In genomic region chr2:130383895-130384294, GRCm38 (mm10) we compare ENCODE assay signal across 37 mouse cellular contexts. TPM values are rescaled to one million over a fixed set of nuclear protein-coding genes. Genes with fewer than 3 reads are reported as not detected.
A peak's percentile ranks its signal among the peaks of the same experiment; 100 is the strongest.
DNase-seq lines count a peak whose midpoint lies in the region; ATAC-seq lines count a peak whose summit lies in the region.
"Had no signal": no experiment of that assay in that cellular context is flagged by ENCODE, and none has a peak within 500 bp of the region (broad histone marks: within the 10 kb centered on the region; RNA-seq: fewer than 3 reads in every experiment).

No protein-coding gene starts in this region.

- no peak overlapping the region for H3K9ac ChIP-seq in kidney, embryonic 14.5 days (ENCODE audit: low read depth, low read length)
- no peak overlapping the region for H3K9ac ChIP-seq in kidney, embryonic 16.5 days (replicated peaks; ENCODE audit: low read length)
- no peak overlapping the region for H3K9ac ChIP-seq in midbrain, embryonic 16.5 days (ENCODE audit: low read depth, low read length)
- H3K9ac ChIP-seq in midbrain, embryonic 14.5 days (replicated peaks; ENCODE audit: low read length): no peak overlapping the region
- H3K9ac ChIP-seq in hindbrain, embryonic 13.5 days: no peak overlapping the region
- H3K9ac ChIP-seq: embryonic facial prominence, embryonic 15.5 days; forebrain, embryonic 12.5 days; forebrain, postnatal 0 days; hindbrain, embryonic 12.5 days; limb, embryonic 13.5 days; midbrain, embryonic 12.5 days; neural tube, embryonic 12.5 days had no signal

- 0 out of 2 replicates have a peak, but pooled peaks have one; percentile 28 for ATAC-seq in kidney, embryonic 14.5 days (ENCODE audit: low FRiP score, low TSS enrichment)
- no peak for ATAC-seq in kidney, embryonic 16.5 days (ENCODE audit: low FRiP score, low TSS enrichment)
- ATAC-seq in midbrain, embryonic 16.5 days: peak; percentile 73; the same call in 1 of the 2 replicates
- ATAC-seq in midbrain, embryonic 14.5 days (ENCODE audit: low FRiP score, low TSS enrichment): no peak
- no peak for ATAC-seq in hindbrain, embryonic 13.5 days (ENCODE audit: low FRiP score)
- ATAC-seq in megakaryocyte progenitor cell, adult 5-6 weeks (replicated peaks; ENCODE audit: poor library complexity): no peak
- ATAC-seq: forebrain, postnatal 0 days; intestine, postnatal 0 days; Patski had no signal

- no peak overlapping the region for H3K4me2 ChIP-seq in kidney, embryonic 14.5 days (replicated peaks; ENCODE audit: low read depth, low read length)
- no peak overlapping the region for H3K4me2 ChIP-seq in kidney, embryonic 16.5 days (replicated peaks; ENCODE audit: low read depth, low read length)
- H3K4me2 ChIP-seq in midbrain, embryonic 16.5 days (ENCODE audit: low read length): no peak overlapping the region
- H3K4me2 ChIP-seq in midbrain, embryonic 14.5 days (ENCODE audit: low read length): no peak overlapping the region
- no peak overlapping the region for H3K4me2 ChIP-seq in hindbrain, embryonic 13.5 days
- H3K4me2 ChIP-seq: embryonic facial prominence, embryonic 15.5 days; forebrain, embryonic 12.5 days; heart, embryonic 11.5 days; hindbrain, embryonic 12.5 days; limb, embryonic 13.5 days; liver, embryonic 11.5 days; midbrain, embryonic 12.5 days; neural tube, embryonic 12.5 days had no signal

- H3K9me3 ChIP-seq in kidney, embryonic 14.5 days (ENCODE audit: control insufficient read depth, low read length): no peaks in the 10 kb centered on the region
- H3K9me3 ChIP-seq in kidney, embryonic 16.5 days (ENCODE audit: low read length): no peaks in the 10 kb centered on the region
- H3K9me3 ChIP-seq in midbrain, embryonic 16.5 days (replicated peaks; ENCODE audit: control insufficient read depth, low read length, poor library complexity, severe bottlenecking): no peaks in the 10 kb centered on the region
- H3K9me3 ChIP-seq in midbrain, embryonic 14.5 days (ENCODE audit: control insufficient read depth, low read length): no peaks in the 10 kb centered on the region
- H3K9me3 ChIP-seq in hindbrain, embryonic 13.5 days: no peaks in the 10 kb centered on the region
- H3K9me3 ChIP-seq: embryonic facial prominence, embryonic 15.5 days; forebrain, embryonic 12.5 days; hindbrain, embryonic 12.5 days; limb, embryonic 13.5 days; midbrain, embryonic 12.5 days; neural tube, embryonic 12.5 days had no signal

- no peaks in the 10 kb centered on the region for H3K36me3 ChIP-seq in kidney, embryonic 14.5 days (ENCODE audit: control insufficient read depth, insufficient read depth, low read length)
- no peaks in the 10 kb centered on the region for H3K36me3 ChIP-seq in kidney, embryonic 16.5 days (ENCODE audit: insufficient read depth, low read length)
- no peaks in the 10 kb centered on the region for H3K36me3 ChIP-seq in midbrain, embryonic 16.5 days (ENCODE audit: control insufficient read depth, insufficient read depth, low read length)
- H3K36me3 ChIP-seq in midbrain, embryonic 14.5 days (ENCODE audit: control insufficient read depth, insufficient read depth, low read length): no peaks in the 10 kb centered on the region
- no peaks in the 10 kb centered on the region for H3K36me3 ChIP-seq in hindbrain, embryonic 13.5 days
- H3K36me3 ChIP-seq: embryonic facial prominence, embryonic 15.5 days; forebrain, embryonic 12.5 days; hindbrain, embryonic 12.5 days; limb, embryonic 13.5 days; midbrain, embryonic 12.5 days; neural tube, embryonic 12.5 days had no signal

- no peak overlapping the region for H3K4me3 ChIP-seq in kidney, embryonic 14.5 days (ENCODE audit: low read length)
- no peak overlapping the region for H3K4me3 ChIP-seq in kidney, embryonic 16.5 days (ENCODE audit: low read length)
- no peak overlapping the region for H3K4me3 ChIP-seq in midbrain, embryonic 16.5 days (ENCODE audit: low read depth, low read length)
- H3K4me3 ChIP-seq in midbrain, embryonic 14.5 days (replicated peaks; ENCODE audit: low read depth, low read length): no peak overlapping the region
- no peak overlapping the region for H3K4me3 ChIP-seq in hindbrain, embryonic 13.5 days
- H3K4me3 ChIP-seq: embryonic facial prominence, embryonic 15.5 days; forebrain, embryonic 12.5 days; hindbrain, embryonic 12.5 days; limb, embryonic 13.5 days; midbrain, embryonic 12.5 days; myocyte; neural tube, embryonic 12.5 days had no signal

- WGBS in kidney, embryonic 14.5 days: 51% methylated on average over 6 of the region's 6 CpGs
- 54% methylated on average over 6 of the region's 6 CpGs for WGBS in kidney, embryonic 16.5 days
- 58% methylated on average over 6 of the region's 6 CpGs for WGBS in midbrain, embryonic 16.5 days
- WGBS in midbrain, embryonic 14.5 days: 70% methylated on average over 6 of the region's 6 CpGs
- WGBS in hindbrain, embryonic 13.5 days: 72% methylated on average over 6 of the region's 6 CpGs

- no peaks in the 10 kb centered on the region for H3K4me1 ChIP-seq in kidney, embryonic 14.5 days (ENCODE audit: control insufficient read depth, insufficient read depth, low read length)
- no peaks in the 10 kb centered on the region for H3K4me1 ChIP-seq in kidney, embryonic 16.5 days (ENCODE audit: insufficient read depth, low read length)
- no peaks in the 10 kb centered on the region for H3K4me1 ChIP-seq in midbrain, embryonic 16.5 days (ENCODE audit: control insufficient read depth, insufficient read depth, low read length)
- no peaks in the 10 kb centered on the region for H3K4me1 ChIP-seq in midbrain, embryonic 14.5 days (ENCODE audit: control insufficient read depth, insufficient read depth, low read length)
- no peaks in the 10 kb centered on the region for H3K4me1 ChIP-seq in hindbrain, embryonic 13.5 days (replicated peaks)
- H3K4me1 ChIP-seq: embryonic facial prominence, embryonic 15.5 days; forebrain, embryonic 12.5 days; hindbrain, embryonic 12.5 days; limb, embryonic 13.5 days; midbrain, embryonic 12.5 days; neural tube, embryonic 12.5 days had no signal

- H3K27me3 ChIP-seq in kidney, embryonic 14.5 days (ENCODE audit: control insufficient read depth, insufficient read depth, low read length): no peaks in the 10 kb centered on the region; the same call in 1 of the 2 replicates
- H3K27me3 ChIP-seq in kidney, embryonic 16.5 days (ENCODE audit: insufficient read depth, low read length): 0 out of 2 replicates have a peak, but pooled peaks cover 4% of the 10 kb centered on the region
- no peaks in the 10 kb centered on the region for H3K27me3 ChIP-seq in midbrain, embryonic 16.5 days (ENCODE audit: control insufficient read depth, insufficient read depth, low read depth, low read length)
- H3K27me3 ChIP-seq in midbrain, embryonic 14.5 days (ENCODE audit: control insufficient read depth, insufficient read depth, low read length): no peaks in the 10 kb centered on the region
- peaks cover 10% of the 10 kb centered on the region for H3K27me3 ChIP-seq in hindbrain, embryonic 13.5 days
- H3K27me3 ChIP-seq: embryonic facial prominence, embryonic 15.5 days; hindbrain, embryonic 12.5 days; midbrain, embryonic 12.5 days; neural tube, embryonic 12.5 days had no signal

- H3K27ac ChIP-seq in kidney, embryonic 14.5 days (ENCODE audit: low read depth, low read length): no peak overlapping the region
- no peak overlapping the region for H3K27ac ChIP-seq in kidney, embryonic 16.5 days (ENCODE audit: low read length)
- no peak overlapping the region for H3K27ac ChIP-seq in midbrain, embryonic 16.5 days (ENCODE audit: low read length)
- no peak overlapping the region for H3K27ac ChIP-seq in midbrain, embryonic 14.5 days (replicated peaks; ENCODE audit: low read depth, low read length)
- H3K27ac ChIP-seq in hindbrain, embryonic 13.5 days: no peak overlapping the region
- H3K27ac ChIP-seq: embryonic facial prominence, embryonic 15.5 days; forebrain, embryonic 12.5 days; hindbrain, embryonic 12.5 days; limb, embryonic 13.5 days; midbrain, embryonic 12.5 days; neural tube, embryonic 12.5 days had no signal

- no peak for DNase-seq in midbrain, embryonic 14.5 days
- peak; percentile 54 for DNase-seq in thymus, postnatal 0 days (ENCODE audit: low spot score)
- DNase-seq: adrenal gland, postnatal 10 days; cerebellum, adult 11-12 months; cerebellum, adult 9-11 months; forebrain, postnatal 0 days; gastrocnemius, postnatal 14 days; heart, postnatal 36 days; kidney, adult 9 months; kidney, postnatal 4 days; right cerebral cortex, adult 18-20 months; spleen, adult 18-20 months had no signal

RNA-seq across cellular contexts. Expression of gene Cpxm1, which starts 13.5 kb away (rescaled TPM):
- 51.6 and 63.8 TPM in 2 replicates for polyA plus RNA-seq in kidney, embryonic 14.5 days (2014; fragmentation: Nextera tagmentation; extraction: Ambion mirVana)
- polyA plus RNA-seq in kidney, embryonic 16.5 days (2015; fragmentation: Nextera tagmentation; extraction: Ambion mirVana): 104 and 105 TPM in 2 replicates
- 20.7 and 26.2 TPM in 2 replicates for polyA plus RNA-seq in midbrain, embryonic 16.5 days (2015; fragmentation: Nextera tagmentation; extraction: Ambion mirVana)
- 13.0 and 15.3 TPM in 2 replicates for polyA plus RNA-seq in midbrain, embryonic 14.5 days (2014; fragmentation: Nextera tagmentation; extraction: Ambion mirVana)
- polyA plus RNA-seq in thymus, postnatal 0 days (2015; fragmentation: Nextera tagmentation; extraction: Ambion mirVana): 4.8 and 4.9 TPM in 2 replicates
- 29.0 and 32.6 TPM in 2 replicates for polyA plus RNA-seq in hindbrain, embryonic 13.5 days (2015; fragmentation: Nextera tagmentation; extraction: Ambion mirVana)
- 0.29 and 1.9 TPM in 2 replicates for total RNA-seq in megakaryocyte progenitor cell, adult 5-6 weeks (2015)
- 0.58 and 2.9 TPM in 2 replicates for total RNA-seq in megakaryocyte progenitor cell, adult 5-6 weeks (2017)

RNA-seq across cellular contexts. Expression of gene Gm28372, which starts 21.1 kb away (rescaled TPM):
- polyA plus RNA-seq in kidney, embryonic 14.5 days (2014; fragmentation: Nextera tagmentation; extraction: Ambion mirVana): not detected in 2 replicates
- not detected in 2 replicates for polyA plus RNA-seq in kidney, embryonic 16.5 days (2015; fragmentation: Nextera tagmentation; extraction: Ambion mirVana)
- polyA plus RNA-seq in midbrain, embryonic 16.5 days (2015; fragmentation: Nextera tagmentation; extraction: Ambion mirVana): 0.14 TPM in 1 of 2 replicates, not detected in the other
- 0.15 TPM in 1 of 2 replicates, not detected in the other for polyA plus RNA-seq in midbrain, embryonic 14.5 days (2014; fragmentation: Nextera tagmentation; extraction: Ambion mirVana)
- polyA plus RNA-seq in thymus, postnatal 0 days (2015; fragmentation: Nextera tagmentation; extraction: Ambion mirVana): not detected in 2 replicates
- polyA plus RNA-seq in hindbrain, embryonic 13.5 days (2015; fragmentation: Nextera tagmentation; extraction: Ambion mirVana): 0.16 TPM in 1 of 2 replicates, not detected in the other
- not detected in 2 replicates for total RNA-seq in megakaryocyte progenitor cell, adult 5-6 weeks (2015)
- not detected in 2 replicates for total RNA-seq in megakaryocyte progenitor cell, adult 5-6 weeks (2017)
- total RNA-seq: adrenal gland, postnatal 10 days; forebrain, postnatal 0 days; gastrocnemius, postnatal 14 days; granulocyte monocyte progenitor cell, adult 5-6 weeks; heart, postnatal 36 days; layer of hippocampus, adult 8-10 months; layer of hippocampus, postnatal 25 days; left cerebral cortex, adult 8-10 months; left cerebral cortex, postnatal 36 days; MEL had no signal
- polyA plus RNA-seq: embryonic facial prominence, embryonic 15.5 days; forebrain, embryonic 12.5 days; forebrain, postnatal 0 days; heart, embryonic 11.5 days; heart, embryonic 16.5 days; intestine, postnatal 0 days; liver, embryonic 11.5 days; liver, embryonic 16.5 days; lung, embryonic 16.5 days had no signal

RNA-seq across cellular contexts. Expression of gene 1700020A23Rik, which starts 21.2 kb away (rescaled TPM):
- 0.40 TPM in 1 of 2 replicates, not detected in the other for polyA plus RNA-seq in kidney, embryonic 14.5 days (2014; fragmentation: Nextera tagmentation; extraction: Ambion mirVana)
- not detected in 2 replicates for polyA plus RNA-seq in kidney, embryonic 16.5 days (2015; fragmentation: Nextera tagmentation; extraction: Ambion mirVana)
- 0.51 TPM in 1 of 2 replicates, not detected in the other for polyA plus RNA-seq in midbrain, embryonic 16.5 days (2015; fragmentation: Nextera tagmentation; extraction: Ambion mirVana)
- not detected in 2 replicates for polyA plus RNA-seq in midbrain, embryonic 14.5 days (2014; fragmentation: Nextera tagmentation; extraction: Ambion mirVana)
- not detected in 2 replicates for polyA plus RNA-seq in thymus, postnatal 0 days (2015; fragmentation: Nextera tagmentation; extraction: Ambion mirVana)
- polyA plus RNA-seq in hindbrain, embryonic 13.5 days (2015; fragmentation: Nextera tagmentation; extraction: Ambion mirVana): 0.68 and 0.83 TPM in 2 replicates
- not detected in 2 replicates for total RNA-seq in megakaryocyte progenitor cell, adult 5-6 weeks (2015)
- not detected in 2 replicates for total RNA-seq in megakaryocyte progenitor cell, adult 5-6 weeks (2017)
- total RNA-seq: adrenal gland, postnatal 10 days; forebrain, postnatal 0 days; gastrocnemius, postnatal 14 days; granulocyte monocyte progenitor cell, adult 5-6 weeks; heart, postnatal 36 days; layer of hippocampus, adult 8-10 months; layer of hippocampus, postnatal 25 days; left cerebral cortex, adult 8-10 months; left cerebral cortex, postnatal 36 days; MEL had no signal
- polyA plus RNA-seq: forebrain, embryonic 12.5 days; heart, embryonic 11.5 days; heart, embryonic 16.5 days; hindbrain, embryonic 12.5 days; intestine, postnatal 0 days; limb, embryonic 13.5 days; liver, embryonic 11.5 days; liver, embryonic 16.5 days; lung, embryonic 16.5 days; myocyte; Patski had no signal

RNA-seq across cellular contexts. Expression of gene Tmem239, which starts 22.4 kb away (rescaled TPM):
- not detected in 2 replicates for polyA plus RNA-seq in kidney, embryonic 14.5 days (2014; fragmentation: Nextera tagmentation; extraction: Ambion mirVana)
- polyA plus RNA-seq in kidney, embryonic 16.5 days (2015; fragmentation: Nextera tagmentation; extraction: Ambion mirVana): not detected in 2 replicates
- polyA plus RNA-seq in midbrain, embryonic 16.5 days (2015; fragmentation: Nextera tagmentation; extraction: Ambion mirVana): 0.21 TPM in 1 of 2 replicates, not detected in the other
- polyA plus RNA-seq in midbrain, embryonic 14.5 days (2014; fragmentation: Nextera tagmentation; extraction: Ambion mirVana): not detected in 2 replicates
- not detected in 2 replicates for polyA plus RNA-seq in thymus, postnatal 0 days (2015; fragmentation: Nextera tagmentation; extraction: Ambion mirVana)
- polyA plus RNA-seq in hindbrain, embryonic 13.5 days (2015; fragmentation: Nextera tagmentation; extraction: Ambion mirVana): 0.23 and 0.38 TPM in 2 replicates
- total RNA-seq in megakaryocyte progenitor cell, adult 5-6 weeks (2015): not detected in 2 replicates
- total RNA-seq in megakaryocyte progenitor cell, adult 5-6 weeks (2017): not detected in 2 replicates
- total RNA-seq: adrenal gland, postnatal 10 days; forebrain, postnatal 0 days; gastrocnemius, postnatal 14 days; granulocyte monocyte progenitor cell, adult 5-6 weeks; heart, postnatal 36 days; layer of hippocampus, adult 8-10 months; layer of hippocampus, postnatal 25 days; left cerebral cortex, adult 8-10 months; left cerebral cortex, postnatal 36 days; MEL had no signal
- polyA plus RNA-seq: embryonic facial prominence, embryonic 15.5 days; forebrain, embryonic 12.5 days; heart, embryonic 11.5 days; heart, embryonic 16.5 days; hindbrain, embryonic 12.5 days; intestine, postnatal 0 days; limb, embryonic 13.5 days; liver, embryonic 11.5 days; liver, embryonic 16.5 days; lung, embryonic 16.5 days; midbrain, embryonic 12.5 days; myocyte; neural tube, embryonic 12.5 days; Patski had no signal

RNA-seq across cellular contexts. Expression of gene Vps16, which starts 40.2 kb away (rescaled TPM):
- polyA plus RNA-seq in kidney, embryonic 14.5 days (2014; fragmentation: Nextera tagmentation; extraction: Ambion mirVana): 72.3 and 79.2 TPM in 2 replicates
- polyA plus RNA-seq in kidney, embryonic 16.5 days (2015; fragmentation: Nextera tagmentation; extraction: Ambion mirVana): 109 and 115 TPM in 2 replicates
- polyA plus RNA-seq in midbrain, embryonic 16.5 days (2015; fragmentation: Nextera tagmentation; extraction: Ambion mirVana): 99.2 and 110 TPM in 2 replicates
- 88.2 and 88.6 TPM in 2 replicates for polyA plus RNA-seq in midbrain, embryonic 14.5 days (2014; fragmentation: Nextera tagmentation; extraction: Ambion mirVana)
- polyA plus RNA-seq in thymus, postnatal 0 days (2015; fragmentation: Nextera tagmentation; extraction: Ambion mirVana): 97.7 and 101 TPM in 2 replicates
- polyA plus RNA-seq in hindbrain, embryonic 13.5 days (2015; fragmentation: Nextera tagmentation; extraction: Ambion mirVana): 99.9 and 113 TPM in 2 replicates
- total RNA-seq in megakaryocyte progenitor cell, adult 5-6 weeks (2015): 102 and 115 TPM in 2 replicates
- total RNA-seq in megakaryocyte progenitor cell, adult 5-6 weeks (2017): 124 and 152 TPM in 2 replicates

Comparison
In these comparisons a context has a peak if more than half of its experiments do, and no peak if none do; other contexts are left out.
1. ATAC-seq: peak in kidney, embryonic 14.5 days (single experiment) and midbrain, embryonic 16.5 days (single experiment); none in kidney, embryonic 16.5 days (single experiment), midbrain, embryonic 14.5 days (single experiment), hindbrain, embryonic 13.5 days (single experiment) and megakaryocyte progenitor cell, adult 5-6 weeks (single experiment).